Mouse (Mus musculus): ENCODE measurements at regions not wholly inside any gene's neighbourhood (a gene's known extent, or its start where the extent isn't known, plus 50 kb on each side); places are given as distances from the start of the nearest gene placed in this dataset.

GRCm38 (mm10) chr1:91731703-91732102 is 69.6 kb upstream of the Twist2 start:
- no peak for DNase-seq
- intact Hi-C loops (cut with DNase I) = no loop called here

GRCm38 (mm10) chr1:91732461-91732861 is 68.8 kb upstream of the Twist2 start:
- DNase-seq = no peak

GRCm38 (mm10) chr1:91734731-91735130 is 66.5 kb upstream of the Twist2 start:
- no peak for DNase-seq
- intact Hi-C loops (cut with DNase I) = no loop called here

More at GRCm38 (mm10) chr1:91732461-91732861, 68.8 kb upstream of the Twist2 start:
- intact Hi-C loops (cut with DNase I) = no loop called here

DNA sequence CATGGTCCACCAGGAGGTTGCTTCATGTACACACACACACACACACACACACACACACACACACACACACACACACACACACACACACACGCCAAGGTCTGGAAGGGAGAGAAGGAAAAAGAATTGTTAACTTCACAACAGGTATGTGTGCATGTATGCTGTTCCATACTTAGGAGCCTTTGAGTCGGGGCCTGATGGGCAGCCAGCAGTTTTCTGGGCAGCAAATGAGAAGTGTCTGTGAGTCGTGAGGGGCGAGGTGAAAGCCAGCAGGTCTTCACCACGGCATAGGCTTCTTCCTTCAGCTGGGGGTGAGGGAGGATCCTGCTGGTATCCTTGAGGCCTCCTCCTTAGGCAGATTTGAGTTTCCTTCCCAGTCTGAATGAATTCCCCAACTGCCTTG is 65.8 kb upstream of the Twist2 start:
- DNase-seq = no peak
- intact Hi-C loops (cut with DNase I) = no loop called here

DNA sequence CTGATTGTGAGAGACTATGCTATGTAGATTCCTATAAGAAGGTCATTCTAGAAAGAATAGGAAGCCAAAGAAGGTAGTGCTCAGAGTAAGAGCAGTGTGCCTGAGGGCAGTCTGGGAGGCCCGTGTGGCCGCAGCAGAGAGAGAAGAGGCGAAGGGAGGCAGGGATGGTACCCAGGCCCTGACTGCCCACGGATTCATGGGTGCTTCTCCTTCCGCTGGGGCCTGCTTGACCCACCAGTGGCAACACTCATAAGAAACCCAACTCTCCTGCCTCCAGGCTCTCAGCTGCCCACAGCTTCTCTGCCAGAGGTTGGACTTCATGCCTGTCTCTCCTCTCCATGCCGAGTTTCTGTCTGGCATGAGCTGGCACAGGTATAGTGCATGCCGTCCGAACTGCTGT is 60.6 kb upstream of the Twist2 start:
- intact Hi-C loops (cut with DNase I) = no loop called here
- no peak for DNase-seq

DNA sequence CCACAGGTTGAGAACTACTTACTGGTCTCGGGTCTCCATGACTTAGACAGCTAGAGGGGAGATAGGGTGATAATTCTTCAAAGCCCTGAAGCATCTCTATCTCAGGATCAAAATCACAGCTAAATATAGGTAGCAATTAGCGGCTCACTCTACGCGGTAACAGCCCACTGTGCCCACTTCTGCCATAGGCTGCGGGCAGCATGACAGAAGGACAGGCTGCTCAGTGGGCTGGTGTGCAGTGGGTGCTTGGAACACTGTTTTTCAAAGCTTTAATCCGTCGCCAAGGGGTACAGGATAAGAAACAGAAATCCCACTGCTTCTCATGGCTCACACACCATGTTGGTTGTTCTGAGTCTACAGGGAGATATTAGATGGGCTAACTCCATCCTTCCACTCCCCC is 59.2 kb upstream of the Twist2 start:
- intact Hi-C loops (cut with DNase I) = no loop called here
- DNase-seq = no peak

GRCm38 (mm10) chr1:91742914-91743313 is 58.3 kb upstream of the Twist2 start:
- peak; percentile 23 to 37 for DNase-seq
- intact Hi-C loops (cut with DNase I) = no loop called here

DNA sequence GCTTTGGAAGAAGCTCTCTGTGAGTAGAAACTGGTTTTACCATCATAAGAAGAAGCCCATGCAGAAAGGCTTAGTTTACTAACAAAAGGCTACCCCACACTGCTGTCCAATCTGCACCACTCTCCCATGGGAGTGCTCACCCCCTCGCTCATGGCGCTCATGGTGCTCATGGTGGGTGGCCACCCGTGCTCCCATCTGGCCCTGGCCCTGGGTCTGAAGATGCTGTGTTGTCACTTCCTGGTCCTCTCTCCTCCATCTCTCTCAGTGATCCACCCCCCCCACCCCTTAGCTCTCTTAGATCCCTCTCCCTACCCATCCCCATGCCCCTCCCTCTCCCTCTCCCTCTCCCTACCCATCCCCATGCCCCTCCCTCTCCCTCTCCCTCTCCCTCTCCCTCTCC is 57.2 kb upstream of the Twist2 start:
- intact Hi-C loops (cut with DNase I) = no loop called here

GRCm38 (mm10) chr1:91744701-91745100 is 56.6 kb upstream of the Twist2 start:
- intact Hi-C loops (cut with DNase I) = no loop called here
- DNase-seq = no peak

More for the DNA sequence above, 57.2 kb upstream of the Twist2 start:
- no peak for DNase-seq

- no peak for DNase-seq
- intact Hi-C loops (cut with DNase I) = no loop called here
Observed at GRCm38 (mm10) chr1:91747583-91747982, 53.7 kb upstream of the Twist2 start.
